Mouse (Mus musculus): ENCODE results near the gene Adra1b. TPM values are rescaled to one million over a fixed set of nuclear protein-coding genes. Genes with fewer than 3 reads are reported as not detected.

Gene Adra1b
- total RNA-seq, 2 experiments from 2014 or later: 41.4 to 49.1 TPM

- intact Hi-C loops (cut with DNase I): no loop called here
Observed at GRCm38 (mm10) chr11:43751542-43751941, 149.5 kb downstream of the Adra1b start.

GRCm38 (mm10) chr11:43747233-43748226, 153.5 kb downstream of the Adra1b start, which contains the start of gene Ttc1:
Gene Ttc1 (minus strand): TSS chr11:43748008.
- intact Hi-C loops (cut with DNase I): loop anchor here (10.0 kb wide), 1 partner anchor 223 kb away; the partner anchor contains the start of gene Ccnjl
- peak; percentile 98 to 99 for DNase-seq

More at GRCm38 (mm10) chr11:43751542-43751941, 149.5 kb downstream of the Adra1b start:
- no peak for DNase-seq

DNA sequence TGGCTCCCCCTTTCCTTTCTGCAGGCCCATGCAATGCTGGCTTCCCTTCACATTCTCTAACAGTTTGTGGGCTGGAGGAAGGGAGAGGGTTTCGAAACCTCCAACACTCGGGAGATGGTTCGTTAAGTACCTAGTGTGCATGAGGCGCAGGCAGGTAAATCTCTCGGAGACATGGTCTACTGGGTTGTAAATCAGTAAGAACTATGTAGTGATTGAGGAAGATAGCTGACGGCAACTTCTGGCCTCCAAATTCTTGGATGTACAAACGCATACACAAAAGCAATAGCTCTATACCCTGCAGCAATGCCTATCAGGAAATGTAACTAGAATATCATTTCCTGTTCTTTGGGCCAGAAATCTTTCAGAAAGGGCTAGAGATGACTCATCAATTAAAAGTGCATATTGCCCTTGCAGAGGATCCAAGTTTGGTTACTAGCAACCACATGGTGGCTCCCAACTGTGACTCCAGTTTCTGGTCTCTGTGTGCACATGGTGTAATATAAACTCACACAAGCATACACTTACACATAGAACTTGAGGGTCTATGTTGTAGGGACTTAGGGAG, 172.2 kb downstream of the Adra1b start:
- intact Hi-C loops (cut with DNase I): no loop called here
- no peak for DNase-seq

- intact Hi-C loops (cut with DNase I): no loop called here
Observed at GRCm38 (mm10) chr11:43727796-43728195, 173.2 kb downstream of the Adra1b start.

More at GRCm38 (mm10) chr11:43727796-43728195, 173.2 kb downstream of the Adra1b start:
- no peak for DNase-seq

Other genes with a start within 250 kb of the Adra1b start
- 10 to 100 TPM; 30.4 to 34.2 TPM for gene Pwwp2a, start 219.2 kb downstream of the Adra1b start, total RNA-seq (2021)
- 10 to 100 TPM; 47.4 to 50.0 TPM for gene Ttc1, start 153.2 kb downstream of the Adra1b start, total RNA-seq (2021)

All from heart, postnatal 10 days (tissue).